Mouse (Mus musculus) T-helper 1 cell (primary cell): Measurements from ENCODE around the gene Gtf3c6.
"Not testable (repeated sequence)": the region's sequence is repeated elsewhere in the genome, so short reads cannot be mapped to it uniquely, and the experiment has no call there.

Experiments
- in situ Hi-C: fragments of 300-600 bp; cut with MboI, MseI; formaldehyde crosslinking; loops from one replicate; pipeline ENCODE4 v1.15.1; 2025; ENCODE audit warnings: high pct_unique_total_duplicates

Gtf3c6 gene

DNA sequence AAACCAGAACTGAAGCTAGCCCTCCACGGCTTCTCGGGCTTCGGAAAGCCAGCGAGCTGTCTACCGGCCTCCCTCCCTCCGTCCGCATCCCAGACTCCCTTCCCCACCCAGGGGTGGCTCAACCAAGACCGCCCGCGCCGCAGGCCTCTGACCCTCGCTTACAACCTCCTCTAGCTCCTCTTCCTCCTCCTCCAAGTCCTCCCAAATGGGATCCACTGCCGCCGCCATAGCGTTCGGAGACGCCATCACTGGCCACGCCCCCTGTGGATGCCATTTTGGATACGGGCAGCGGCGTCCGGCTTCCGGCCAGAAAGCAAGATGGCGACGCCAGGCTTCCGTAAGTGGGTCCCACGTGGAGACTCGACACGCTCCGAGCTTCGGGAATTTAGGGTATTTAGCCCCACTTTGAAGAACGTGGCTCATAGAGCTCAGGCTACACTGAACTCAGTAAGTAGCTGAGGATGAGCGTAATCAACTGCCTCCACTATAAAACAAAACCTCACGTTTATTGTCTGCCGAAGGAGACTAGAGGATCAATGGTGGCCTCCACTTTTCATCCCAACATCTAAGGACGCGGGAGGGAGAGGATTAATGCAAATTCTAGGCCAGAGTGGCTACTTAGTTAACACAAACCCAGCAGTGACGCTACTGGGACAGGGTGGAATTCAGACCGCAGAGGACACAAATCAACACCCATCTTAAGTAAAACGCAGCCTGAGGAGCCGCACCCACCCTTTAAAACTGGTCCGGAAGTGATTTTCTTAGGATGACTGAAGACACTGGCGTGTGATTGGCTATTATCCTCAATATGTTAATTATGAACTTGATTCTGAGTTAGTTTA lies at the start of gene Gtf3c6:
Gtf3c6 (minus strand) TSS at position 695 of the 842 bp plus-strand sequence.
- in situ Hi-C loops: loop anchor here (5.0 kb wide), 2 partner anchors 40 to 270 kb away; no protein-coding TSS in a partner anchor

DNA sequence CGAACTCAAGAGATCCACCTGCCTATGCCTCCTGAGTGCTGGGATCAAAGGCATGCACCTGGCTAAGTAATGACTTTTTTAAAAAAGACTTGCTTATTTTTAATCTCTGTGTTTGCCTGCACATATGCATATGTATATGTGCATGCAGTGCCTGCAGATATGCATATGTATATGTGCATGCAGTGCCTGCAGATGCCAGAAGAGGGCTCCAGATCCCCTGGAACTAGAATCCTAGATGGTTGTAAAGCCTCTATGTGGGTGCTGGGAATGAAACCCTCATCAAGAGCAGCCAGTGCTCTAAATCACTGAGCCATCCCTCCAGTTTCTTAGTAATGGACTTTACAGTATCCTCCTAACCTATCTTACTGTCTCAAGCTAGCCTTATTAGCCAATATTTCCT lies 48.1 kb upstream of the Gtf3c6 start:
- in situ Hi-C loops: no loop called here

DNA sequence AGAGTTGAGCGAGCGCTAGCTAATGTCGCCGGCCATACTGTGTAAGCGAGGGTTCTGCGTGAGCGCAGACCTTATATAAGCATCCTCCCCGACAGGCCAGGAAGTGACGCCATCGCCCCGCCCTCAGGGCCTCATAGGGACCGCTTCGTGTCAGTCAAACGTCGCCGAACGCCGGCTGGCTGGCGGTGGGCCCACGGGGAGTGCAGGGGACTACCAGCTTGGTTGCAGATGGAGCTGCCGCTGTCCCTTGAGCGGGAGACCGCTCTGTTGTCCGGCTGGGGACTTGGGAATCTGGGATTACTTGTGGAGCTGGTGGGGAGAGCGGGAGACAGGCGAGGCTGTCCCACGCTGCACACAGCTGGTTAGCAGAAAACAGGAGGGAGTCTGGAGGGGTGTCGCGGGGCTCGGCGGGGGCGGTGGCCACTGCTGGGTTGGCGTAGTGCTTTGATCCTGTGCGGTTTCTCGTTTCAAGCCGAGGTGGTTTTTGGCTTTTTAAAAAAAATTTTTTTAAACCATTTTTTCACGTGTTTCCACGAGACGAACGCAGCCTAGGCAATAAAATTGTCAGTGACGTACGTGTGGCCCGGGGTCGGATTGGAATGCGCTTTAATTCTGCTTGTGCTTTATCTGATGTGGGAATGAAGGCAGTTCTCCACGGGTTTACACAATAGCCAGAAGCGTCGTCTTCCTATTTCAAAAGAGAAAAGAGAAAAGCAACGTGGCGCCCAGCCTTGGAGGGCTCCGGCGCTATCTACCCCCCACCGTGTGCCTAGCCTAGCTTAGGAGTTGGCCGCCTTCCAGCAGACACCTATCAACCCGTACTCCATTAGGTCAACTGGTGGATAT lies 44.5 kb upstream of the Gtf3c6 start, which contains the start of gene Amd1:
Amd1 (minus strand) TSS at position 47 of the 846 bp plus-strand sequence.
- in situ Hi-C loops: no loop called here

DNA sequence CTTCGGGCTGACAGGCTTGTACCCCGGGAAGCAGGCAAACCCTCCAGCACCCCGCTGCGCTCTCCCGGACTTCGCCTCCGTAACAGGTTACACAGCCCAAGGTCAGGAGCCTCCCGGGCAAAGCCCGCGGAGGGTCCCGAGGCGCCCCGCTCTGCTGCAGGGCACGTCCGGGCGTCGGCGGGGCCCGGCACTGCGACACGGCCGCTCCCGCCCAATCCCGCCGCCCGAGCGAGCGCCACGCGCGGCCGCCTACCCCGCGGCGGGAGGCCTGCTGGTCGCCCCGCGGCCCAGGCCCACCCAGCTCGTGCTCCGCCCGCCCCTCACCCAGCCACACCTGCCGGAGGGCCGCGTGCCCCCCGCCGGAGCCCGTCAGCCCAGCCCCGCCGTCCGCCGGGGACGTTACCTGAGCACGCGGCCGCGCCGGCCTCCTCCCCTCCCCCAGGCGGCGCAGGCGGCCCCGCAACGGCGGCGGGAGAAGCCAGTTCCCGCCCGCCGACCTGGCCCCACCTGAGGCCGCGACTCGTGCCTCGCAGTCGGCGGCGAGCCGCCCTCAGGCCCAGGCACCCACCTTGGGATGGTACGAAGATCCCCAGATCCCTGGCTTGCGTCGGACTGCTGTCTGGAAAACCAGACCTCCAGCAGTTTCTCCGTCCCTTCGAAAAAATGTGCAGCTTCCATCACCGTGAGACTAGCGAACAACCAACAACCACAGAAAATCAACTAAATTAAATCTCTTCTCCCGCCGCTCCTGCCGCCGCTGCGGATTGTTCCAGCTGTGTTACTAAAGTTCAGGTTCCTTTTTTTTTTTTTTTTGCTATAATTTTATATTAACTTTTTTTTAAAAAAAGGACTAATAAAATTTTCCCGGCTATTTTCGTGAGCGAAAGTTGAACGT lies 43.5 kb upstream of the Gtf3c6 start:
- in situ Hi-C loops: not testable (repeated sequence)

DNA sequence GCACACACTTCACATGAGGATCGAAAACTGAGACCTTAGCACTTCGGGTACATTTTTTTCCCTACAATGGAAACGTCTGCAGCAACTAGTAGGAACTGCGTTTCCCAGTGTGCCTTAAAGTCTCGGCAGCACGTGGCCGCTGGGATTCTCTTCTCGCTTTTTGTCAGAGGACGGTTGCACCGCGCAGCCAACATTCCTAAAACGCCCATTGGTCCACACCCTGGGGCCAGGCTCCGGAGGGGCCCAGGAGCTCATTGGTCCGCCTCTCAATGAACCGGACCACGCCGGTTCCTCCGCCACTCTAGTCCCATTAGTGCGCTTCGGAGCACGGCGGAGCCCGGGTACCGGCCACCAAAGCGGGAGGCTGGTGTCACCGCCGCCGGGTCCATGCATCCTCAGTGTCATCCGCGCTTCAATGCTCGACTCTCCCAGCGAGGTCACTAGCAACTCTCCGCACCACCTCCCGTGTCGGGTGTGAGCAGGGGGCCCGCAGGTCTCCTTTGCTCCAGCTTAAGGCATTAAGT lies 42.8 kb upstream of the Gtf3c6 start:
- in situ Hi-C loops: no loop called here

DNA sequence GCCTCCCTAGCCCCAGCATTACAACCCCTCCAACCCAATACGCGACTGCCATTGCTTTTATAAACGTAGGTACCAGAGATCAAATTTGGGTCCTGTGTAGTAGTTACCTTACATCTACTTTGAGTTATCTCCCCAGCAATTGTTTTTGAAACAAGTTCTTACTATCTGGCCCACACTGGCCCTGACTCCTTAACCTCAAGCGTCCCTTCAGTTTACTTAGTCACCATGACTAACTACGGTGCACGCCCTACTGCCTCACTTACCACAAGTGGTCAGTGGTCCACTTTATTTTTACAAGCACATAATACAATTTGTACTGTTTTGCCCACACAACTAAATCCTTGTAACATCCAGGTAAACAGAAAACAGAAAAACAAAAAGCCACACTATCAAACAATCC lies 34.7 kb upstream of the Gtf3c6 start:
- in situ Hi-C loops: loop anchor here (25.0 kb wide), 1 partner anchor 595 kb away; the partner anchor contains the start of genes Cdc40 and Wasf1

DNA sequence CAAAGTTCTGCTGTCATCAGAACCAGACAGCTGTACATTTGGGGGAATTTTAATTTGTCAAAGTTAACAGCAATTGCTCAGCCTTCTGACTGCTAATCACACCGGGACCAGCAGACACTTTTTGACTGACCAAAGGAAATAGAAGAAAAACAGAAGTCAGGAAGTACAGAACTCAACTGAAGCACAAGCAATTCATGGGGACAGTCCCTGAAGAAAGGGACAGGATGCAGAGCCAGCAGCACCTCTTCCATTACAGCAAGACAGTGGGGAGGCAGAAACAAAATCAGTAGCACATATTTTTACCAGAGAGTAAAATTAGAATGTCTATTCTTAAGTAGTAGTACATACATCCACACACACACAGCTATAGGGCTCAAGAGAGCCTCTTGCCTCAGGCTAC lies 28.9 kb upstream of the Gtf3c6 start:
- in situ Hi-C loops: loop anchor here (25.0 kb wide), 1 partner anchor 601 kb away; the partner anchor contains the start of genes Cdc40 and Wasf1

DNA sequence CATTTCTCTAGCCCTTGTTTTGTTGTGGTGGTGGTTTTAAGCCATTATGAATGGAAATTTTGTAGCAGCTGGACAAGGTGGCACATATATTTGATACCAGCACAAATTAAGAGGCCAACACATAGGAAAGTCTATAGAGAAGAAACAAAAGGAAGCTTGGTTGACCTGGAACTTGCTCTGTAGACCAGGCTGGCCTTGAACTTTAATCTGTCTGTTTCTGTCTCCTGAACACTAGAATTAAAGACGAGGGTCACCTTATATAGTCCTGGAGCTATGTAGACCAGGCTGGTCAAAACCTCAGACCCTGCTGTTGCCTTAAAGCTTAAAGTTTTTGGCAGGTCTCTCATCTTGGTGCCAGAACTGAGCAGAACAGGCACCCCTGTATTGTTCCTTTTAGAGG lies 27.7 kb upstream of the Gtf3c6 start:
- in situ Hi-C loops: loop anchor here (25.0 kb wide), 1 partner anchor 602 kb away; the partner anchor contains the start of genes Cdc40 and Wasf1

DNA sequence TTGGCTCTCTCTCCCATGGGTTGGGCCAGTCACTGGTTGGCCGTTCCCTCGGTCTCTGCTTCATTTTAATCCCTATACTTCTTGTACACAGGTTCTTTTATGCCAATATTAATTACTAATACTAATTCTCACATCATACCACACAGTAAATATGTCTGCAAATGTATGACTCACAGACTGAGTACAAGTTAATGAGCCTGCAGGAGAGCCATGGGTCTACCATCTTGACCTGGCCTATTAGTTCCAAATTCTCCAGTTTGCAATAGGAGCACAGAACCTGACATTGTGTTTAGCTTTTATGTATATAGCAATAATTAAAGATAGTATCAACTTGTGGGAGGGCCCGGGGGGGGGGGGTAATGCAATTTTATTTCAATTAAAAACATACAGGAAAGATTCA lies 27.1 kb upstream of the Gtf3c6 start:
- in situ Hi-C loops: loop anchor here (25.0 kb wide), 1 partner anchor 602 kb away; the partner anchor contains the start of genes Cdc40 and Wasf1

DNA sequence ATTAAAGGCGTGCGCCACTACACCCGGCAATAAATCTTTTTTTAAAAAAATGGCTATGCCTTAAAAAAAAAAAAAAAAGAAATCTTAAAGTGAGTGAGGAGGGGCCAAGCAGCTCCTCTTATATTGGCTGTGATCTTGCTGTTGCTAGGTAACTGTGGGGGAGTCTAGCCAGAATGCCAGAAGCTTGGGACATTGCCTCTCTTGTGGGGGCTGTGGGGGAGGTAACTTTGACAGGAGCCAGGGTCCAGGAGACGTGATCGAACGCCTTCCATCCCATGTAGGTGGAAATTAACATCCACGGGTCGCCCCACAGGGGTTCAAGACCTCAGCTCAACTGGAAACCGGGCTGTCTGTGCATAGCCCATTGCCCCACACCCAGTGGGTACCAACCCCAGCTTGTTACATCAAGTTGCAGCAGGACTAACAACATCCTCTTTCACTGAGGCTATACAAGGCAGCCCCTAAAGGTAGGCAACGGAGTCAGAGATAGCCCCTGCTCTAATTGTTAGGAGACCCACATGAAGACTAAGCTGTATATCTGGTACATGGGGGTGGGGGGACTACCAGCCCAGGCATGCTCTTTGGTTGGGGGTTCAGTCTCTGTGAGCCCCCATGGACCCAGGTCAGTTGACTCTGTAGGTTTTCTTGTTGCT lies 26.4 kb upstream of the Gtf3c6 start:
- in situ Hi-C loops: loop anchor here (25.0 kb wide), 1 partner anchor 603 kb away; the partner anchor contains the start of genes Cdc40 and Wasf1

DNA sequence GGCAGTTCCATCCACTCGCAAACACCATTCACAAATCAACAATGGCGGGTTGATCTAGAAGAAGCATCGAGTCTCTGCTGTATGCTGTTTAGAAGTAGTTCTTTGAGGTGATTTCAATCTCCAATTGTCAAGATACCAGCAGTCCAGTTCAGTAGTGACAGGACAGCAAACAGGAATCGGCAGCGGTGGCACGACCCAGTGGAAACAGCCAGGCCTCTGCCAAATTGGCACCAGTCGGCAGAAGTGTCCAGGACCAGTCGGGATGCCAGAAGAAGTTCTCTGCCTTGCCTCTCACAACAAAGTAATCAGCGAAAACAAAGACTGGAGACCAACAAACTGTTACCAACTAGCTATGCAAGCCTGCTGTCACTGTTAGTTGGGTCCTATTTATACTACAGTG lies 25.7 kb upstream of the Gtf3c6 start:
- in situ Hi-C loops: loop anchor here (25.0 kb wide), 1 partner anchor 604 kb away; the partner anchor contains the start of genes Cdc40 and Wasf1

DNA sequence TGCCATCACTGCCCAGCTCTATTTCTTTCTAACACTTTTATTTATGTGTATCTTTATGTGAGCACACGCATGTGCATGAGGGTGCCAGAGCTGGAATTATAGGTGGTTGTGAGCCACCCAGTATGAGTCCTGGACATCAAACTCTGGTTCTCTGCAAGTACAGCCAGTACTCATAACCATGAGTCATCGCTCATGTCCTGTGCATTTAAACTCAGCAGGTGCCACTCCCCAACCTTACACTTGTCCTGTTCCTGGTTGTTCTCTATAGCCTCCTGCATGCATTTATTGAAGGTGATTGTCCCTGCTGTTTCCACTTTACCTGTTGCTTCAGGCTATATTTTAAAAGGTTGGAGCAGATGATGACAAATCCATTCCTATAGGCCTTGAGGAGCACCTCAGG lies 23.7 kb upstream of the Gtf3c6 start:
- in situ Hi-C loops: loop anchor here (25.0 kb wide), 1 partner anchor 606 kb away; the partner anchor contains the start of genes Cdc40 and Wasf1

DNA sequence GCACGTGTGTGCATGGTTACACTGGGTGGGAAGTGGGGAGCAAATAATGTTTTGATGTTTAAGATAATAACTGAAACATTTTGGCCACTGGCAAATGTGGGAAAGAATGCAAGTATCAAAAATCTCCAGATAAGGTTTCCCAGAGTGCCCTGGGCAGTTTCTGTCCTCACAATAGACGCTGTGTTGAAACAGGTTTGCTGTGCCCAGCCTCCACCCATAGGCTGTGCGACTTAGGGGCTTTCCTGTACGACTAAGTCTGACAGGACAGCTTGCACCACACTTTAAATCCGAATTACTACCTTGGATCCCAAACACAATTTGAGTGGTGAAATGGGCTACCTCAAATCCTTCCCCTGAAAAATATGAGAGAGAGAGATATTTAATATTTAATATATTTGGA lies 20.4 kb upstream of the Gtf3c6 start:
- in situ Hi-C loops: loop anchor here (25.0 kb wide), 1 partner anchor 609 kb away; the partner anchor contains the start of genes Cdc40 and Wasf1

DNA sequence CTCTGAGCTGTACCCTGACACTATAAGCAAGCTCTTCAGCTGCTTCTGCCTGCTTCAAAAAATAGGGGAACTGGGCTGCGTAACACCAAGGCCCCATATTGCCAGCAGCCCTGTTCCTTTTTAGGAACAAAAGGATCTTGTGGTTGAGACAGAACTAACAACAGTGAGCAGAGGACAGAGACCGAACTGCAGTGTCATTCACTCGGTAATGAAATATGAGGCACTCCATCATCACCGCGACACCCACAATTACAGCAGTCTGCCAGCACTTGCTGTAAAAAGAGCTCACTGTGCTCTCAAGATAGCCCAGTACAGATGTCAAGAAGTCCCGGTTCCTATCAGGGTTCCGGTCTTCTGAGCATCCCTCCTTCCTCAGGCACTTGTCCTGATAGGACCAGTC lies 18.1 kb upstream of the Gtf3c6 start:
- in situ Hi-C loops: loop anchor here (25.0 kb wide), 1 partner anchor 611 kb away; the partner anchor contains the start of genes Cdc40 and Wasf1

DNA sequence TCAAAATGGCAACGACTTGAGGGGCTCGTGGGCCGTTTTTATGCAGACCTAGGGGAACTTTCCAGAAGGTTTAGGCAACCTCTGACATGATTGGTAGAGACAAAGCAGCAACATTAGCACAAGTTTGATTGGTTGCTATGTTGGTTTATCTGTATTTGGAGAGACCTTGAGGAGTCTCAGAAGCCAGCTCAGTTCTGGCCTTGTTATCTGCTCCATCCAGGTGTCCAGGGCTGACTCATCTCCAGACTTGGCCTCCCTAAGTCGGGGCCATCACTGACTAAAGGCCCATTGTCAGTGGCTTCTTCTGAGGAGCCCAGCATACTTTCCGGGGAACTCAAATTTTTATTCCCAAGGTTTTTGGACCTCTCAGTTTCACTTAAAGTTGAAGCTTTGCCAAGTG lies 16.0 kb upstream of the Gtf3c6 start:
- in situ Hi-C loops: no loop called here

DNA sequence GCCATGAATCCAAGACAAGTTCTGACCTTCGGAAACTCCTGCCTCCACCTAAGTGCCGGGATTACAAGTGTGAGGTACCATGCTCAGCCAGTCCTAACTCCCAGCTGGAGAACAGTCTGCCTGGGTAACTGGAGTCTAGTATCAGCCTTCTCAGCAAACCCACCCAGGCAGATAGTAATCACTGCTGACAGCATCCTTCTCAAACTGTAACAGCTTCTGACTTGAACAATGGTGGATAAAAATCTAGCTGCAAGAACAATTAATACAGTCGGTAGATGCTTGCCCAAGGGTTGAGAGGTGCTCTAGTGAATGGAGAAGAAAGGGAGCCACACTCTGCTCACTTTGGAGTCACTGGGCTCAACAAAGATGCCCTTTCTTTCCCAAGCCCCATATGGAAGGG lies 13.3 kb upstream of the Gtf3c6 start:
- in situ Hi-C loops: no loop called here

DNA sequence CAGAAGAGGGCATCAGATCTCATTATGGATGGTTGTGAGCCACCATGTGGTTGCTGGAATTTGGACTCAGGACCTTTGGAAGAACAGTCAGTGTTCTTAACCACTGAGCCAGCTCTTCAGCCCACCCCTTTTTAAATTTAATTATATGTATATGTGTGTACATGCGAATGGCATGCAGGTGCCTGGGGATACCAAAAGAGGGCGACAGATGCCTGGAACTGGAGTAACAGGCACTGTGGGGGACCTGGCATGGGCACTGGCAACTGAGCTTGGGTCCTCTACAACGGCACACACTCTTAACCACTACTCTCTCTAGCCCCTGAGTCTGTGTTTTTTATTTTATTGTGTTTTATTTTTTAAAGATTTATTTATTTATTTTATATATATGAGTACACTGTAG lies 7.0 kb upstream of the Gtf3c6 start:
- in situ Hi-C loops: no loop called here

DNA sequence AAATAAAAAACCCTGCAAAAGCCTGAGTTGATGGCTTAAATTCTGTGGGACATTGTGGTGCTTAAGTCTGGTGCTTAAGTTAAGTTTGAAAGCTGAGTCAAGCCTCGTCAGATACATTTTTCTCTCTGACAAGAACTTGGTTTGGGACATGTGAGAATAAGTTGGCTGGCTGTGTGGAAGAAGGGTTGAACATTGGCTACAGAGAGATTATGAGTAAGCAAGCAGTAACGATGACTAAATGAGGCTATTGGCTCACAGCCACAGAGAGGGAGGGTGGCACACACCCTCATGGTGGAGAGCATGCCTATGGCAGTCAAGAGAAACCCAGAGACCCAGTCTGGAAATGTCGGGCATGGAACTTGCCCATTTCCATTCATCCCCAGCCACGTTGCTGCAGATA lies 5.8 kb upstream of the Gtf3c6 start:
- in situ Hi-C loops: no loop called here

DNA sequence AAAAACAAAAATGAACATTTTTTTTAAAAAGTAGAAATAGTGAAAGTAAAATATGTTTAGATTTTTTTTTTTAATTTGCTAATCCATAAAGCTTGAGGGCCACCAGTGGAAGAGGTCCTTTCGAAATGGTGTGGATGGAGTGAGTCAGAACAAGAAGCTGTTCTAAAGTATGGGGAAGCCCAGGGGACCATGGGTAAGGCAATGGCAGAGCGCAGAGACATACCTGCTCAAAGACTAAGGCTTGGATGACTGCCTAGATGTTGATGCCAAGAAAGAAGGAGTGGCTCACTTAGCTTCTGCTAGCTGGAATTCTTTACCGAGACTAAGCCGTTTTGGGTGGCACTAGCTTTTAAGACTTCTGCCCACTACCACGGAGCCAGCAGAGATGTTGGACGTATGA lies 4.3 kb upstream of the Gtf3c6 start:
- in situ Hi-C loops: no loop called here

DNA sequence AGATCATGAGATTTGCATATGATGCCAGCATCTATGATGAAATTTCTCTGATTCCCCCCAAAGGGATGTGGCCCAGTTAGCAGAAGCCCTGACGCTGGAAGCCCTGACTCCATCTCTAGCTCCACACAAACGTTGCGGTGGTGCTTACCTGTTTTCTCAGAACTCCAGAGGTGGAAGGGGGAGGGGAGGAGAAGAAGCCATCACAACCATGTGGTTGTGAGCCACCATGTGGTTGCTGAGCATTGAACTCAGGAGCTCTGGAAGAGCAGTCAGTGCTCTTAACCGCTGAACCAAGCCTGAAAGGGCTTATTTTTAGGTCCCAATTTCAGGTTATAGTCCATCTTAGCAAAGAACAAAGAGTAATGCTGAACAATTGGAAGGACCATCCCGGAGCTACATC lies 2.4 kb upstream of the Gtf3c6 start:
- in situ Hi-C loops: no loop called here
